Mouse (Mus musculus): ENCODE data around the gene Gga1.

Gene Gga1

DNA sequence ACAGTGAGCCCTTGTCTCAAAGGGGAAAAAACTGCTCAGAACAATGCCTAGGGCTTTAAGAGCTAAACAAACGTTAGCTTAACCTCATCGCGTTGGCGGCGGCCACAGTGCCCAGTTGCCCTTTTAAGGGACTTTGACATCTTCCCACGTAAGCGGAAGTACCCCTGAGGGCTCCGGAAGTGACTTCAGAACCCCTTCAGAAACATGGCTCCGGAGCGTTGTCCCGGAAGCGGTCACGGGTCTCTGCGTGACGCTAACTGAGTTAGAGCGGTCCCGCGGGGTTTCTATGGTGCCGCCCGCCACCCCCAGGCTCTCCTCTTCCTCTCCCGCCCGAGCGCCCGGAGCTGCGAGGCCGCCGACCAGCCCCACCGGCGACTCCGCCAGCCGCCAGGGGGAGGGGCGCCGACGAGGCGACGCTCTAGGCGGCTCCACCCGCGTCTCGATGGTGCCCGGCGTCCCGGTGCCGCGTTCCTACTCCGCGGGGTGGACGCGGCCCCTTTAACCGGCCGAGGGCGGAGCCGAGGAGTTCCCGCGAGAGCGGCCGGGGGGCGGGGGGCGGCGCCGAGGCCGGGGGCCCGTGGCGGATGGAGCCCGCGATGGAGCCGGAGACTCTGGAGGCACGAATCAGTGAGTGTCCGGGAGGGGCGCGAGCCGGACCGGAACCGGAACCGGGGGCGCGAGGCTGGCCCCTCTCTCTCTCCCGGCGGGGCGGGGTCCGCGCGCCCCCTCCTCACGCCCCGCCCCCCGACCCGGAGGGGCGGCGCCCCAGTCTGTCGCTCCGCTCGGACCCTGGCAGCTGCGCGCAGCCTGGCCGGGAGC lies at the start of gene Gga1:
Gene Gga1, plus strand, starts transcription at position 200 of the 819 bp plus-strand sequence.
- DNase-seq (ENCODE audit: inconsistent age in 2 of 2, low spot score in 1 of 2): peak; percentile 96 to 99

DNA sequence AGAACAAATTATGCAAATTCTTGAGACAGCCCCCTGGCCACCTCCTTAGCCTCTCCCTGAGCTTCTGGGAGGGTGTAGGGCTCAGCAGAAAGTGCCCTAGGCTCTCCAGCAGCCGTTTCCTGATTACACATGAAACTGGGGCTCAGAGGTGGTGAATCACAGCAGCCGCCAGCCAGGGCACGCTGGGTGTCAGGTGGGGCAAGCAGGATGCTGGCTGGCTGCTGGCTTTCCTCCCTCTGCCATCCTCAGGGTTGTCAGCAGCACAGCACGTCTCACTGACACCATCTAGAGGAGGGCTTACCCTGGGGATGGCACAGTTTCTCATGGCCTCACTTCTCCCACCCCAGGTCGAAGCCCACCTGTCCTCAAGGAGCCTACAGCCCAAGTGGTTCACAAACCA lies 48.7 kb upstream of the Gga1 start:
- peak in 1 of 2 experiments; percentile 17 for DNase-seq (ENCODE audit: inconsistent age in 2 of 2, low spot score in 1 of 2)

DNA sequence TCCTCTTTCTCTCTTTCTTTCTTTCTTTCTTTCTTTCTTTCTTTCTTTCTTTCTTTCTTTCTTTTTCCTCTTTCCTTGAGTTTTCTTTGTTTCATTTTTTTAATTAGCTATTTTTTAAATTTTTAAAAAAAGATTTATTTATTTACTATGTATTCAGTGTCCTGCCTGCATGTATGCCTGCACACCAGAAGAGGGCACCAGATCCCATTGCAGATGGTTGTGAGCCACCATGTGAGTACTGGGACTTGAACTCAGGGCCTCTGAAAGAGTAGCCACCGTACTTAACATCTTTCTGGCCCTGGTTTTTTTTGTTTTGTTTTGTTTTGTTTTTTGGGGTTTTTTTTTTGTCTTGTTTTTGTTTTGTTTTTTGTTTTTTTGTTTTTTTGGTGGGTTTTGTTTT lies 47.4 kb upstream of the Gga1 start:
- DNase-seq (ENCODE audit: inconsistent age in 2 of 2, low spot score in 1 of 2): no peak

DNA sequence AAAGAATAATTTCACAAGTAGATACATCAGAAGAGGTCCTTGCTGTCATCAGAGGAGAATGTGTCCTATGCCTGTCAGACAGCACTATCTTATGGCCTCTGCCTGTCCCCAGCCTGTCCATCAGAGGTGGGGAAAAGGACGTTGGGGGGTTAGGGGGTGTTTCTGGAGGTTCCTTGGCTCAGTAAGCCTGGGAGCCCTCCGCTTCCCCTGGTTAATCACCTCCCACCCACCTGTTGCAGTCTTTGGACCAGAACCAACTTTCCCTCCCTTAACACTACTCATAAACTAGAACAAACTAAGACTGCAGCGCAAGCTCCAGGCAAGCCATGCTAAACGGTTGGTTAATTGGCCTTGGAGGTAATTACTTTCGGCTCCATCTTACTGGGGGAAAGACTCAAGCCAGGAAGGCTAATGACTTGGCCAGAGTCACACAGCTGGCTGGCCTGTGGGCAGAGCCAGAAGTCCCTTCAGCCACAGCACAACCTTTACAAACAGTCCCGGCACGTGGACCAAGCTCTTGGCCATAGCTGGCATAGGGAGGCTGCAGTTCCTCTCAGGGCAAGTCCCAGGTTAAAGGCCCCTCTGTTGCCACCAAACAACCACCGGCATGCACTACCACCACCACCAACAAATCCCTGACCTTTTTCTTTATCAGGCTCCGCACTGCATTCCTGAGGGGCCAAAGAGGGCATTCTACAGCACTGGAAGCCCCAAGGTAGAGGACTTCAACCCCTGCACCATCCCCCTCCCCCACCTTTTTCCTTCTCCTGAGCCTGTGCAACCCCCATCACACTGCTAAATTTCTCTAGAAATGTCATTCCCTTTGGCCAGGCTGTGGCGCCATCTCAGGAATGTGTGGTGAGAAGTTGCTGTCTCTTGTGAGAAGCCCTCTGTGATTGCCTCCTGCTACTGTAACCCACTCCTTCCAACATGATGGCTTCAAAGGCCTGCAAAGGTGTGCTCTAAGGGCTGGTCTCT lies 46.0 kb upstream of the Gga1 start:
- peak; percentile 13 to 56 for DNase-seq (ENCODE audit: inconsistent age in 2 of 2, low spot score in 1 of 2)

DNA sequence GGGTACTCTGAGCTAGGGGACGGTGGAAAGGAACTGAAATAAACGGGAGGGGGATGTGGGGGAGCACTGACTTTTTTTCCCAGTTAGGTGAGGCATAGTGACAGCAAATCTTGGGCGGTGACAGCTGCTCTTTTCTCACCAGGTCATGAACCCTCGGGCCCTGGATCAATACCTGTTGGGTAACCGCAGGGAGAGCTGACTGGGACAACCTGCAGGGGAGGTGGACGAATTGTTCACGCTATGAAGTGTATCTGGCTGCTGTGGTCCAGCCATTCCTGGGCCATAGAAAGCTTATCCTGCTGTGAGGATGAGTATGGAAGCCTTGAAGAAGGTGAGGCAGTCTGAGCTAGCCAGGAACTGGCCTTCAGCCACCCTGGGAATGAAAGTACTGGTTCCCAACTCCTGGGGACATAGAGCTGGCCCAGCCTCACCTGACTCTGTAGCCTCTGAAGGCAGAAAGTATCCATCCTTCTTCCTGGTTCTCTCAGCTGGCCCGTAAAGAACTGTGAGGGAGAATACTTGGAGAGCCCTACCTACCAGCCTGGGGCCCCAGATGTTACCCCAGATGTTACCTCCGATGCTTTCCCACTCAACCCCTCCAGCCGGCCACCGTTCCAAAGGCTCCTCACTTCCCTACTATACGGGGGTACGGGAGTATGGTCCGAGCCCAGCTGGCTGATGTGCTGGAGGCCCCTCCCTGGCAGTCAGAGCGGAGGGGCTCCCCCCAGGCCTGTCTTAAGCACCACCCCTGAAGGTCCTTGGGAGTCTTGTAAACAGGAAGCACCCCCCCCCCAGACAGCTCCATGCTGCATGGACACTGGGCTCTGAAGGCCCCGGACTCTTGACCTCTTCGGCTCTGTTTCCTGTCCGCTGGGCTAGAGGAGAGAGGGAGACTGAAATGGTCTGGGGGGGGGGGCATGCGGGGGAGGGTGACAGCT lies 45.0 kb upstream of the Gga1 start:
- DNase-seq (ENCODE audit: inconsistent age in 2 of 2, low spot score in 1 of 2): peak in 1 of 2 experiments; percentile 66

DNA sequence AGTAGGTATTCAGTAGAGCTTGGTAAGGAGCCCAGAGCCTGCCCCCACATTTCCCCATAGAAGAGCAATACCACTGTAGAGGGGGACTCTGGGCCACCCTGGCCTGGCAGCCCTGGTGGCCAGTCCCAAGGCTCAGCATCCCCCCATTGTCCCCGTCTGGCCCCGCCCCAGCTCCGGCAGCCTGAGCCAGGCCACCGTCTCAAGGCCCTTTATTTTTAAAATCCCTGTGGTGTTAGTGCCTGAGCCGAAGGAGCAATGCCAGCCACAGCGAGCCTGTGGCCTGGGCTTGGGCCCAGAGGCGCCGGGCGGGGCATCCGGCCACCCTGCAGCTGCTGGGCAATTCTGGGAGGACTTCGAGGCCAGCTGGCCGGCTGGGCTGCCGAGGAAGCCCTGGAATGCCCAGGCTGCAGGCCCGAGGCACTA lies 44.3 kb upstream of the Gga1 start:
- peak; percentile 90 to 94 for DNase-seq (ENCODE audit: inconsistent age in 2 of 2, low spot score in 1 of 2)

DNA sequence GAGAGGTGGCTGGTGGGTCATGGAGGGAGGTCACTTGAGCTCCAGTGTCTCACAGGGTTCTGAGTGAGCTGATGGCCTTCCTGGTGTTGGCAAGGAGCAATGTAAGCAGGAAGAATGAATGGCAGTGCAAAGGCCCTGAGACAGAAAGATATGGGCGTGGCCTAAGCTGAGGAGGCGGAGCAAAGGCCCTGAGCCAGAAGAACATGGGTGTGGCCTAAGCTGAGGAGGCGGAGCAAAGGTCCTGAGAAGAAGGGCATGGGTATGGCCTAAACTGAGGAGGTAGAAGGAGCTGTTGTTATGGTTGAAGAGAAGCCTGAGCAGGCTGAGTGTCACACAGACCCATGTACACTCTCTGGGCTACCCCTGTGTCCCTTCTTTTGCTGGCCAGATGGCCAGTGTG lies 43.4 kb upstream of the Gga1 start:
- peak; percentile 30 to 58 for DNase-seq (ENCODE audit: inconsistent age in 2 of 2, low spot score in 1 of 2)

DNA sequence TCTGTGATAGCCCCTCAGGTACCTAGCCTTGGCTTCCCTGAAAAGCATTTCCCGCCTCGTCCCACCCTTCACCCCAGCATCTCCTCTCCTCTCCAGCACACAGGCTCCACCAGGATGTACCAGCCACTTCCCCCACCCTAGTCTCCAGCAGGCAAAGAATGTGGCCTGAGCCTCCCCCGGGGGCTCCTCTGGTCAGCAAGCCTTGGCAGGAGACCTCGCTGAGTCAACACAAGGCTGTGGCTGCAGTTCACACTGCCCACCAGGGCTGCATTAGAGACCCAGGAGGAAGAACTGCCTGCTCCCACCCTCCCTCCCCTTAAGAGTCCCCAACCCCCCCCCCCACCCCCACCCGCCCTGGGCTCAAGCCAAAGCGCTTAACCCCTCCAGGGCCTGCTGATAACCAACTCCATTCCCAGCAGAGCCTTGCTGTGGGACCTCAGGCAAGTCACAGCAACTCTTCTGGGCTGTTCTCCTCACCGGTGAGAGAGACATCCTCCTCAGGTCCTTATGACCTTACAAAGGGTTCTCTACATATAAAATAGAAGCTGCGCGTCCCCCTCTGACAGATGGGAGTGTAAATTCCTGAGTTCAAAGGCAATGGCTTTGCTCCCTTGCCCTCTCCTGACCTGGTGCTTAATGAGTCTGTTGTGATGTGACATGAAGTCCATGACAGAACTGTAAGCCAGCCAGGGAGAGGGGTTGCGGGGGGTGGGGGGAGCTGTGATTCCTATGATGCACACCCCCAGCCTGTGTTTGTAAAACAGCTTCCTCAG lies 42.6 kb upstream of the Gga1 start:
- peak; percentile 29 to 57 for DNase-seq (ENCODE audit: inconsistent age in 2 of 2, low spot score in 1 of 2)

DNA sequence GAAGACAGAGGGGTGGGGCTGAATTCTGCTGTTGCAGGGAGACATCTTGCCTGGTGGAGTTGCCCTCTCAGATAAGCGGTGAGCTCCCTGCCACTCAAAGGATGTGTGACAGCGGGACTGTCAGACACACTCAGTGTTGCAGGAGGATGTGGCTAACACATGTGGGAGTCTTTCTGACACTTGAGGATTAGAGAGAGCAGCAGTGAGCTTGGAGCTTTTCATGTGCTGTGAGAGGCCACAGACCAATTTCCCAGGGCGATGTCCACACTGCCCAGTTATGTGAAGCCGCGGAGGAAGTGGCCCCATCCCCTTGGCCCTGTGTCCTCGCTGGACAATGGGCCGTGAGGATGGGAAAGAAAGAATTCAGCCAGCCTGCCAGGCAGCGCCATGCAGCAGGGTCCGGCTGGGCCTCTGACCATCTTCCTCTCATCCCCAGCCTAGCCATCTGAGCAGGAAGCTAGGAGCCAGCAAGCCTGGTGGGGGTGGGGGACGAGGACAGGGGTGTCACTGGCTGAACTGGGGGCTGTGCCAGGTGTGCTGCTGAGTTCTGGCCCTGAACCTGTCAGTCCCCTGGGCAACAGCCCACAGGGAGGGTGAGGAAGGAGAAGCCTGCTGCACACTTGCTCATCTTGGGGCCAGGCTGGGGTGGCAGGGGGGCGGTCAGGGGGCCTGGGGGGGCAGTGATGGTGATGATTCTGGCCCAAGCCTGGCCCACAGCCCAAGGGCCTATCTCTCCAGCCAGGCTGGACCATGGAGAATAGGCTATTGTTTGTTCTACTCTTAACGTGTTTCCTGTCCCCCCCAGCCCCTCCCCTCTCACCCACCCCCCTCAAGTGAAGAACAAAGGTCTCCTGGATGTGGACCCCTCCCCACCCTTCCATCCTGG lies 41.5 kb upstream of the Gga1 start:
- peak; percentile 61 to 74 for DNase-seq (ENCODE audit: inconsistent age in 2 of 2, low spot score in 1 of 2)

DNA sequence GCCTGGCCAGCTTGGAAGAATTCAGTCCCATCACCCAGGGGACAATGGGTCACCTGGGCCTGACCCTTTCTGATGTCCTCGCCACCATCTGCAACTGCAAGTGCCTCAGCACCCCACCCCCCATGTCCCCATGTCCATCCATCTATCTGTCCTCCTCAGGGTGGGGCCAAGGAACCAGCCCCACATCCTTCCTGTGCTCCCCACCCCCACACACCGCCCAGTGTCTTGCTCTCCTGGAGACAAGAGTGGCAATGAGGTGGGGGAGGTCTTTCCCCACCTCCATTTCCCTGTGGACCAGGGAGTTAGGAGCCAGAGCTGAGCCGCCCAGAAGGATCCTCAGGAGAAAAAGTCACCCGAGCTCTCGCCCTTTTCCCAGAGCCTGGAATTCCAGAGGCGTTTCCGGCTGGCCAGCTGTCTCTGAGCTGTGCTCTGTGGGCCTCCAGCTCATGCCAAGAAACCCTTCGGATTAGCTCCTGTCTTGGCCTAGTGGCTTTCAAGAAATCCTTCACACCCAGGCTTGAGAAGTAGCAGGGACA lies 40.8 kb upstream of the Gga1 start:
- DNase-seq (ENCODE audit: inconsistent age in 2 of 2, low spot score in 1 of 2): peak; percentile 76 to 78

DNA sequence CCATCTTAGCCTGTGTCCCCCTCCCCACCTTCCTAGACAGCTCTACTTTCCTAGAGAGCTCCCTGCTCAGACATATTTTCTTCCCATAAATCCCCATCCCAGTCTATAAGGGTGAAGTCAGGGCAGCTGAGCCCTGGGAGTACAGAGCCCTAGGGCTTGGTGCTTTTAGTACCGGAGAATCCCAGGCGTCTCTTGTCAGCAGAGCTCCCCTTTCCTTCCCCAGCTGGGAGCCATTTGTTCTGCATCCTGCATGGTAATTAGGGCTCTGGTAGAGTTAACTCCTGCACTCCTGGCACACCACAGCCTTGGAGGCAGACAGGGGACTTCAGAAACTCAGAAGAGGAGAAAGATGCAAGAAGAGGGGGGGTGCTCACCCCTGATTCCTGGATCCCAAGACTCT lies 37.2 kb upstream of the Gga1 start:
- DNase-seq (ENCODE audit: inconsistent age in 2 of 2, low spot score in 1 of 2): no peak

DNA sequence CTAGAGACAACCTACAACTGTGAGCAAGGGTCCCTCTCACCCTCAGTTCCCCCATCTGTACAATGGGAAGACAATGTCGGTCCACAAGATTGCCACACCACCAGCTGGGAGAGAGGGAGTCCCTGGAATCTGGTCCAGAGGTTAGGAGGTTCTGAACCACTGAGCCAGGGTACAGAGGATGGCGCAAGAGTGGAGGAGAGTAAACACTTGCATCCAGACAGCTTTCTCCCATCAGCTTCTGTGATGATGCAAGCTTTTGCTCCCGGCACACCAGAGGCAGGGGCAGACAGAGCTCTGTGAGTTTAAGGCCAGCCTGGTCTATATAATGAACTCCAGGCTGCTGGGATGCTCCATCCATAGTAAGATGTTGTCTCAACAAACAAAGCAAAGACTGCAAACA lies 36.7 kb upstream of the Gga1 start:
- peak in 1 of 2 experiments; percentile 60 for DNase-seq (ENCODE audit: inconsistent age in 2 of 2, low spot score in 1 of 2)

DNA sequence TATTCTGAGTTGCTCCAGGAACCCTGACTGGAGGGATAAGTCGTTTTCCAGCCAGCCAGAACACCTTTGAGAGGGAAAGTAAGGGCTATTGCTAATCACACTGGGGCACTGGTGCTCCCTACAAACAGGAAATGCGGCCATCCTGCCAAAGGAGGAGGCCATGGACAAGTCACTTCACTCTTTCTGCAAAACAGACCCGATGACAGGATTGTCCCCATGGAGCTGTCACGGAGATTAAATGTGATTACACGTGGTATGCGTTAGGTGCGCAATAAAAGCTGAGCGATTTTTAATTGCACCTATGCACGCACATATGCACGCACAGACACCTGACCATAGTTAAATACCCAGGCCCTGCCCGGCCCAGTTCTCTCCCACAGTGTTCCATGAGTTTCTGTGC lies 36.2 kb upstream of the Gga1 start:
- no peak for DNase-seq (ENCODE audit: inconsistent age in 2 of 2, low spot score in 1 of 2)

DNA sequence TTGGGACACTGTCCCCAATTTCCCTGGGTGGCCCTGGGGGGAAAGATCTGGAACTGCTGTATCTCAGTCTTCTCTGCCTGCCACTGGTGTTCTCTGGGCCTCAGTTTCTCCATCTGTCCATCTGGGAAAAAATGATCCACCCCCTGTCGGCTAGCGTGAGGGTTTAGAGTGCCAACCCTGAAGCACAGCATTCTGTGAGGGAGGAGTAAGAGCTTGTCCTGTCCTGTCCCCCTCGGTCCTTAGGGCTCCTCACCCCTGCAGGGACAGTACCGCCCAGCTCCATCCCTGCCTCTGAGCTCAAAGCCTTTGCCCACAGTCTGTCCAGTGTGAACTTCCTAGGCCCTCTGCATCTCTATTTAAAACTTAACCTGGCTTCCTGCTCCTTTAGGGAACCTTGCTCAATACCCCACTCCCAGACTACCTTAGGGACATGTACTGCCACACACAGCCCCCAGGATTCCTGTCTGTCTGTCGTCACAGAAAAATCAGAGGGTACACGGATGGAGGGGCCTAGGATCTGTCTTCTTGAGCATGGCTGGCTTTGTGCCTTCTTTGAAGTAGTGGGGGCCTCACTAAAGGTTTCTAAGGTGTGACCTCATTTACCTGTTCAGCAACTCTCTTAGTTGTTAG lies 35.7 kb upstream of the Gga1 start:
- DNase-seq (ENCODE audit: inconsistent age in 2 of 2, low spot score in 1 of 2): no peak

DNA sequence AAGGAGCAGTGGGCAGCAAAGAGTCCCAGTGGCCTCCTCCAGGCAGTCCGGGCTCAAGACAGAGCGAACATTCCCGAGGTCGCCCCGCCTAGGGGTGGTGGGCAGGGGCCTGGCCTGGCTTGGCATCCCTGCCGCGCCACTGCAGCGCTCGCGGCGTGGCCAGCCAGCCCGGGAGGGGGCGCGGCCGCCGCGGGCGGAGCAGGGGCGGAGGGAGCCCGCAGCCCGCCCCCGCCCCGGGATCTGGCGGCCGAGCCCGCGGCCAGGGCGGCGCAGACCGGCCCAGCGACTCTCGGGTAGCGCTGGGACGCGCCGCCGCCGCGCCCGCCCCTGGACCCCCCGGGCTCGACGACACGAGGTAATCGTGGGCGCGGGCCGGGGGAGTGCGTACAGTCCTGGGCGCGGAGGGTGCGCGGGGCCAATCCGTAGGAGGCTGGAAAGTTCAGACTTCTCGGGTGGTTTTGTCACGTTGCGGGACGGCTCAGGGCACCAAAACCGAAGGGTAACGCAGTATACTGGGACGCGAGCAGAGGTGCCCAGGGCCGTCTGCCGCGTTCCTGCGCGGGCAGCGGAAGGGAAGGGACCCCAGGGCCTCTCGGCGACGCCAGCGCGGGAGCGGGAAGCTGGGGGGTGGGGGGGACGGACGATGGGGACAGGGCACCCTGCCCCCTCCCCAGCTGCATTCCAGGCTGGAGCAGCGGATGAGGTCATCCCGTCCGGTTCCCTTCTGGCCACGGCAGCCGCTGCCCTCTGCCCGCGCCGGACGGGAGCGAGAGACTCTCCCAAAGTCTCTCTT lies 34.4 kb upstream of the Gga1 start, which contains the start of gene Cdc42ep1:
Gene Cdc42ep1, plus strand, starts transcription at position 254 of the 793 bp plus-strand sequence.
- peak; percentile 90 to 92 for DNase-seq (ENCODE audit: inconsistent age in 2 of 2, low spot score in 1 of 2)

DNA sequence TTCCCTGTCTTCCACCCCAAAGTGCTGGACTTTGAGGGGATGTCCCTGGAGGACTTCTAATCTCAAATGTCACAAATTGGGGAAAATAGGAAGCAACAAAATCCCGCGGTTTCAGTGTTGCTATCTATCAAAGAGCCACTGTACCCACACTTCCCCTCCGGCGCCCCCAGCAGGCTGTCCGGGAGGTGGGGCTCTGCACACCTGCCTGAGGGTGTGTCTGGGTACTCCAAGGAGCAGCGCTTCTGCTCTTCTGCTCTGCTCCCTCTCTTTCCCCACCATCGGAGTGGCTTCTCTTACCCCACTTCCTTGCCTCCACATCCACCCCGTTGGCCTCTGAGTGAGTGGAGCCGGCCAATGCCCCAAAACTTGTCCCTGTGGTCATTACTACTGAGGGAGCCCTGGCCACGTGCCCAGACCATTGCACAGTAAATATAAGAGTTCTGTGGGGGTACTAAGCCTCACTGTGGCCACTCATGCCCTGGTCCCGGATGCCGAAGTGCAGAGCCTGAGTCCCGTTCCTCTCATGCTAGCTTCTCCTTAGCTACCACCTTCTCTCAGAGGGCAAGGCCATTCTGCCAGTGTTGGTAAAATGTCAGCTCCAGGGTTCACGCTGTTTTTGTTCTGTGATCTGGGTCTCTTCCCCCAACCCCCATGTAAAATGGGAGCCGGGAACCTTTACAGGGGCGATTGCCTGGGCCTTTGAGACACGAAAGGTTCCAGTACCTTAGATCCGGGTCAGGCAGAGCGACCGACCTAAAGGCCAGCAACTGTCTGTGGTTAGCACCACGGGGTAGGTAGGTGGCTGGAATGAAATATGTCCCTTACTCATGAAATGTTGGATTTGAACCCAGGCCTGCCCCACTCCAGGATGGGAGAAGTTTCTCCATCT lies 33.2 kb upstream of the Gga1 start:
- peak; percentile 60 to 86 for DNase-seq (ENCODE audit: inconsistent age in 2 of 2, low spot score in 1 of 2)

Measured in adrenal gland, adult (tissue).